Mouse (Mus musculus): ENCODE results near the gene Tulp1.
A peak's percentile ranks its signal among the peaks of the same experiment; 100 is the strongest.
"Not testable (repeated sequence)": the region's sequence is repeated elsewhere in the genome, so short reads cannot be mapped to it uniquely, and the experiment has no call there.

Gene Tulp1

GRCm38 (mm10) chr17:28368449-28368848, 3.4 kb upstream of the Tulp1 start:
- peak; percentile 41 to 64 for DNase-seq

GRCm38 (mm10) chr17:28363507-28363906, 1.5 kb downstream of the Tulp1 start:
- no peak for DNase-seq

- DNase-seq = no peak
Observed at GRCm38 (mm10) chr17:28362653-28363292, 2.2 kb downstream of the Tulp1 start.

GRCm38 (mm10) chr17:28361921-28362652, 2.9 kb downstream of the Tulp1 start:
- no peak for DNase-seq

GRCm38 (mm10) chr17:28360531-28361277, 4.3 kb downstream of the Tulp1 start:
- DNase-seq = no peak

- not testable (repeated sequence) for DNase-seq
Observed at GRCm38 (mm10) chr17:28358576-28359261, 6.3 kb downstream of the Tulp1 start.

- DNase-seq = no peak
Observed at GRCm38 (mm10) chr17:28355871-28356270, 9.2 kb downstream of the Tulp1 start.

- DNase-seq = no peak
Observed at GRCm38 (mm10) chr17:28352018-28352417, 13.0 kb downstream of the Tulp1 start.

- DNase-seq = no peak
Observed at GRCm38 (mm10) chr17:28351353-28351890, 13.6 kb downstream of the Tulp1 start.

GRCm38 (mm10) chr17:28350466-28351352, 14.3 kb downstream of the Tulp1 start, which contains the start of gene Tead3:
Gene Tead3, minus strand, starts transcription at chr17:28350817.
- no peak for DNase-seq

GRCm38 (mm10) chr17:28349901-28350465, 15.0 kb downstream of the Tulp1 start:
- no peak for DNase-seq

GRCm38 (mm10) chr17:28349264-28349880, 15.7 kb downstream of the Tulp1 start:
- no peak for DNase-seq

- DNase-seq = no peak
Observed at GRCm38 (mm10) chr17:28348211-28348610, 16.8 kb downstream of the Tulp1 start.

GRCm38 (mm10) chr17:28347327-28347726, 17.7 kb downstream of the Tulp1 start:
- DNase-seq = no peak

GRCm38 (mm10) chr17:28345882-28346281, 19.1 kb downstream of the Tulp1 start:
- DNase-seq = no peak

GRCm38 (mm10) chr17:28345271-28345721, 19.7 kb downstream of the Tulp1 start:
- no peak for DNase-seq

- DNase-seq = no peak
Observed at GRCm38 (mm10) chr17:28344670-28345069, 20.4 kb downstream of the Tulp1 start.

- no peak for DNase-seq
Observed at GRCm38 (mm10) chr17:28344050-28344607, 20.9 kb downstream of the Tulp1 start.

GRCm38 (mm10) chr17:28341091-28341490, 23.9 kb downstream of the Tulp1 start:
- peak; percentile 36 to 48 for DNase-seq

- DNase-seq = no peak
Observed at GRCm38 (mm10) chr17:28340578-28340977, 24.4 kb downstream of the Tulp1 start.

Measured in cerebellum, adult 18-20 months (tissue).